Mouse (Mus musculus): ENCODE results near the gene Clstn3.
A peak's percentile ranks its signal among the peaks of the same experiment; 100 is the strongest.
"Not testable (repeated sequence)": the region's sequence is repeated elsewhere in the genome, so short reads cannot be mapped to it uniquely, and the experiment has no call there.

Clstn3 gene

GRCm38 (mm10) chr6:124479573-124479930, 15.0 kb upstream of the Clstn3 start:
- no peak for DNase-seq (ENCODE audit: low read depth)

GRCm38 (mm10) chr6:124478874-124479572, 14.4 kb upstream of the Clstn3 start:
- DNase-seq (ENCODE audit: low read depth): no peak

- peak; percentile 74 for DNase-seq (ENCODE audit: low read depth)
Observed at GRCm38 (mm10) chr6:124477922-124478651, 13.5 kb upstream of the Clstn3 start.

- no peak for DNase-seq (ENCODE audit: low read depth)
Observed at GRCm38 (mm10) chr6:124477221-124477655, 12.6 kb upstream of the Clstn3 start.

- no peak for DNase-seq (ENCODE audit: low read depth)
Observed at GRCm38 (mm10) chr6:124476796-124477195, 12.2 kb upstream of the Clstn3 start.

- DNase-seq (ENCODE audit: low read depth): no peak
Observed at GRCm38 (mm10) chr6:124476216-124476615, 11.6 kb upstream of the Clstn3 start.

- DNase-seq (ENCODE audit: low read depth): not testable (repeated sequence)
Observed at GRCm38 (mm10) chr6:124475335-124476075, 10.9 kb upstream of the Clstn3 start.

- DNase-seq (ENCODE audit: low read depth): no peak
Observed at GRCm38 (mm10) chr6:124474621-124475020, 10.0 kb upstream of the Clstn3 start.

GRCm38 (mm10) chr6:124472801-124473200, 8.2 kb upstream of the Clstn3 start:
- no peak for DNase-seq (ENCODE audit: low read depth)

GRCm38 (mm10) chr6:124471783-124472638, 7.4 kb upstream of the Clstn3 start:
- not testable (repeated sequence) for DNase-seq (ENCODE audit: low read depth)

GRCm38 (mm10) chr6:124471121-124471520, 6.5 kb upstream of the Clstn3 start:
- no peak for DNase-seq (ENCODE audit: low read depth)

- DNase-seq (ENCODE audit: low read depth): no peak
Observed at GRCm38 (mm10) chr6:124465729-124466128, 1.1 kb upstream of the Clstn3 start.

GRCm38 (mm10) chr6:124465299-124465698, 705 bp upstream of the Clstn3 start:
- DNase-seq (ENCODE audit: low read depth): no peak

- DNase-seq (ENCODE audit: low read depth): no peak
Observed at GRCm38 (mm10) chr6:124463881-124464291, 708 bp downstream of the Clstn3 start.

GRCm38 (mm10) chr6:124459388-124459787, 5.2 kb downstream of the Clstn3 start:
- DNase-seq (ENCODE audit: low read depth): no peak

- DNase-seq (ENCODE audit: low read depth): no peak
Observed at GRCm38 (mm10) chr6:124458505-124458904, 6.1 kb downstream of the Clstn3 start.

GRCm38 (mm10) chr6:124457827-124458226, 6.8 kb downstream of the Clstn3 start:
- DNase-seq (ENCODE audit: low read depth): no peak

- no peak for DNase-seq (ENCODE audit: low read depth)
Observed at GRCm38 (mm10) chr6:124456243-124456642, 8.4 kb downstream of the Clstn3 start.

GRCm38 (mm10) chr6:124453756-124454155, 10.8 kb downstream of the Clstn3 start:
- DNase-seq (ENCODE audit: low read depth): no peak

- DNase-seq (ENCODE audit: low read depth): no peak
Observed at GRCm38 (mm10) chr6:124451995-124452394, 12.6 kb downstream of the Clstn3 start.

- no peak for DNase-seq (ENCODE audit: low read depth)
Observed at GRCm38 (mm10) chr6:124449668-124450383, 14.8 kb downstream of the Clstn3 start.

Measured in fibroblast of lung, adult 2 months (primary cell).